Mouse (Mus musculus) limb, embryonic 12.5 days (tissue): ENCODE results near the gene Rhox6. TPM values are rescaled to one million over a fixed set of nuclear protein-coding genes. Genes with fewer than 3 reads are reported as not detected.
"Not testable (repeated sequence)": the region's sequence is repeated elsewhere in the genome, so short reads cannot be mapped to it uniquely, and the experiment has no call there.

ENCODE experiments used
- ATAC-seq: fragments of 200-750 bp; cut with Nextera tagmentation; 2 replicates; pipeline ENCODE4 v1.8.0; 2017; ENCODE audit warnings: low read depth, moderate TSS enrichment; ENCODE audit not compliant: insufficient number of reproducible peaks, insufficient read depth, low FRiP score, low TSS enrichment
- H3K27ac ChIP-seq: fragments of 300-500 bp; sonication (generic); 2 replicates; pipeline ENCODE4 v1.5.1; 2016; ENCODE audit warnings: mild to moderate bottlenecking, moderate library complexity
- H3K27me3 ChIP-seq: fragments of 300-500 bp; sonication (generic); 2 replicates; pipeline ENCODE4 v1.6.1; 2016; ENCODE audit warnings: mild to moderate bottlenecking, moderate library complexity
- H3K36me3 ChIP-seq: fragments of 300-500 bp; sonication (generic); 2 replicates; pipeline ENCODE4 v1.6.1; 2016; ENCODE audit warnings: mild to moderate bottlenecking, moderate library complexity
- H3K4me1 ChIP-seq: fragments of 300-500 bp; sonication (generic); replicated peaks from 2 replicates; pipeline ENCODE4 v1.6.1; 2016
- H3K4me2 ChIP-seq: fragments of 300-500 bp; sonication (generic); 2 replicates; pipeline ENCODE4 v1.6.1; 2016; ENCODE audit warnings: mild to moderate bottlenecking, moderate library complexity
- H3K4me3 ChIP-seq: fragments of 300-500 bp; sonication (generic); replicated peaks from 2 replicates; pipeline ENCODE4 v1.5.1; 2016; ENCODE audit warnings: mild to moderate bottlenecking
- H3K9ac ChIP-seq: fragments of 300-500 bp; sonication (generic); replicated peaks from 2 replicates; pipeline ENCODE4 v1.6.1; 2016; ENCODE audit warnings: mild to moderate bottlenecking, moderate library complexity
- H3K9me3 ChIP-seq: fragments of 300-500 bp; sonication (generic); 2 replicates; pipeline ENCODE4 v1.6.1; 2016; ENCODE audit warnings: mild to moderate bottlenecking, moderate library complexity
- WGBS: fragments of 180-500 bp; shearing (Covaris S2); methylation state at CpG from one replicate; pipeline ENCODE4 v1.1.7; 2016; 5-methylcytosine and 5-hydroxymethylcytosine counted together
- polyA plus RNA-seq: library from polyadenylated mRNA; unstranded; fragments of >200 nt; fragmentation: Nextera tagmentation; extraction: Ambion mirVana; gene quantifications from 2 replicates; pipeline ENCODE4 v1.2.1, GENCODE M21; 2016

The Rhox6 gene
- polyA plus RNA-seq: not detected in 2 replicates

- not testable (repeated sequence) for H3K4me3 ChIP-seq, H3K27me3 ChIP-seq, H3K4me1 ChIP-seq, H3K9ac ChIP-seq, H3K4me2 ChIP-seq, ATAC-seq, H3K36me3 ChIP-seq, H3K27ac ChIP-seq, H3K9me3 ChIP-seq
- 91% methylated on average over 4 of the region's 12 CpGs for WGBS
Measured at GRCm38 (mm10) chrX:37826610-37827009, at the start of gene Rhox6. Gene Rhox6, plus strand, starts transcription at chrX:37826910.

DNA sequence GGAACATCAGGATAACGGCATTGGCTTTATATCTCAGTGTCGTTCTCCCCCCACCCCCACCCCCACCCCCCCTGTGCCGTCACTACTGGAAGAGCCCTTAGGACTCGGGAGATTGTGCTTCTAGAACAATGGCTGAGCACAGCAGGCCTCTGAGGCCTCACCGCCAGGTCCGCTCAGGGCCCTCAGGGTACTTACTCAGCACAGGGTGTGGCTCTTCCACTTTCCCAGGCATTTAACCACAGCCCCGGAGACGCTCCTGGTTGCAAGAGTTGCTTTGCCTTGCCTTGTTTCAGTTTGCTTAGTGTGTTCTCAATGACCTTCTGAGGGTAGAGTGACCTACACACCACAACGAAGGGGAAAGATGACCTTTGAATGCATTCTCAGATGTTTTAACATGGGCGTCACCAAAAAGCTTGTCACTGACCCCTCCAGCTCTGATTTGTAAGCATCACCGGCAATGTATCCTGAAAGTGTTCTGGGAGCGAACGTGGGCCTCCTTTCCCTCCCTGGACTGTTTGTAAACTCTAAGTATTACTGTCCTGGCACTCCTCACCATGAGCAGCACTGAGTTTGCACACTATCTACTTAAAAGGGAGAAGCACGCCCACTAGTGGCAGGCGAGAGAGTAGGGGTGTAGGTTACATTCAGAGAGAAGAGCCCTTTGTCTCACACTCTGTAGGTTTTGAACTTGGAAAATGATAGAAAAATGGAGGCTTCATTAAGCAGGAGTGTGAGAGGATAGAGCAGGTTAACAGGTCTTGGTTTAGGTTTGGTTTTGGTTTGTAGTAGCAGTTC, 19.2 kb upstream of the Rhox6 start:
- Histone ChIP-seq H3K9me3 (no peaks in the 10 kb centered on the region), H3K4me3 (no peak overlapping the region), H3K4me1 (no peaks in the 10 kb centered on the region), H3K4me2 (no peak overlapping the region), H3K27me3 (no peaks in the 10 kb centered on the region), H3K9ac (no peak overlapping the region), H3K36me3 (no peaks in the 10 kb centered on the region), H3K27ac (no peak overlapping the region)
- no peak for ATAC-seq
- WGBS: 89% methylated on average over 15 of the region's 15 CpGs

GRCm38 (mm10) chrX:37809396-37809795, 17.3 kb upstream of the Rhox6 start:
- no peaks in the 10 kb centered on the region for H3K9me3 ChIP-seq
- no peak overlapping the region for H3K27ac ChIP-seq
- no peak for ATAC-seq
- 89% methylated on average over 2 of the region's 2 CpGs for WGBS
- H3K4me1 ChIP-seq: no peaks in the 10 kb centered on the region
- no peaks in the 10 kb centered on the region for H3K27me3 ChIP-seq
- H3K9ac ChIP-seq: no peak overlapping the region
- H3K36me3 ChIP-seq: no peaks in the 10 kb centered on the region
- no peak overlapping the region for H3K4me2 ChIP-seq
- H3K4me3 ChIP-seq: no peak overlapping the region

GRCm38 (mm10) chrX:37811179-37811578, 15.5 kb upstream of the Rhox6 start:
- H3K27ac ChIP-seq: no peak overlapping the region
- 24% methylated on average over 5 of the region's 5 CpGs for WGBS
- no peak overlapping the region for H3K4me3 ChIP-seq
- H3K9ac ChIP-seq: no peak overlapping the region
- no peaks in the 10 kb centered on the region for H3K27me3 ChIP-seq
- ATAC-seq: no peak
- no peaks in the 10 kb centered on the region for H3K9me3 ChIP-seq
- H3K4me1 ChIP-seq: no peaks in the 10 kb centered on the region
- no peak overlapping the region for H3K4me2 ChIP-seq
- H3K36me3 ChIP-seq: no peaks in the 10 kb centered on the region

DNA sequence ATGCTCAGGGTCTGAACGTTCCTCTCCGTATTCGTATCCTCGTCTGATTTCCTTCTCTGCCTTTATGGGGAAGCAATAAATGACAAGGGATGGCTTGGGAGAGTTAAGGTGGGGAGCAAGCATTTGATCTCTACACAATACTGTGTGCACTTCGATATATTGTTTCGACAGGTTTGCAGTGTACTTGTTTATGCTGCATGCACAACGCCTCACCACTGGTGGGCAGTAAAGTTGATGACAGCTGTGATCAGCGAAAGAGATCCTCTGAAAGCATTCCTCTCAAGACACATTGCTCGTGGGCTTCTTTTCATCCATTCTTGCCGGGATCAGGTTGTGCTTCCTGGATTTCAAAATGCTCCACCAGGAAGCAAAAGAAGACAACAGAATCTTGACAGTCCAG, 11.0 kb upstream of the Rhox6 start:
- H3K4me3 ChIP-seq: no peak overlapping the region
- ATAC-seq: no peak
- 76% methylated on average over 10 of the region's 10 CpGs for WGBS

GRCm38 (mm10) chrX:37831386-37831785, 4.7 kb downstream of the Rhox6 start, which contains the start of gene Rhox7a:
Gene Rhox7a, plus strand, starts transcription at chrX:37831686.
- ATAC-seq, H3K4me3 ChIP-seq, H3K9ac ChIP-seq, H3K4me2 ChIP-seq, H3K9me3 ChIP-seq, H3K27ac ChIP-seq, H3K4me1 ChIP-seq, H3K27me3 ChIP-seq, H3K36me3 ChIP-seq: not testable (repeated sequence)
- WGBS: 81% methylated on average over 8 of the region's 8 CpGs

More for the DNA sequence above, 11.0 kb upstream of the Rhox6 start:
- no peak overlapping the region for H3K4me2 ChIP-seq
- no peaks in the 10 kb centered on the region for H3K36me3 ChIP-seq
- H3K4me1 ChIP-seq: no peaks in the 10 kb centered on the region
- no peak overlapping the region for H3K9ac ChIP-seq
- H3K27me3 ChIP-seq: no peaks in the 10 kb centered on the region
- no peak overlapping the region for H3K27ac ChIP-seq
- no peaks in the 10 kb centered on the region for H3K9me3 ChIP-seq

DNA sequence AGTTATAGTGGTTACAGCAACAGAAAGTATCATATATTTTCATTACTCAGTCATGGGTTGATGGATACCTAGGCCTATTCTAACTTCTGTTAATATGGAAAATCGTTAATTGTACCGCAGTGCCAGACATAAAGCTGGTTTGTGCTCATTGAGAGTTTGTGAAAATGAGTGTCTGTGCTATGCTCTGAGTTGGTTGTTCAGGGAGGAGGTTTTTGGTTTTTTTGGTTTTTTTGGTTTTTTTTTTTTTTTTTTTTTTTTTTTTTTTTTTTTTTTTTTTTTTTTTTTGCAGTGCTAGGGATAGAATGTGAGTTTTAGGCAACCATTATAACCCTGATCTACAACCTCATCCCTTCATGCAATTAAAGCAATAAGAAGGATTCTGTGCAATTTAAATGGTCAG, 44.9 kb downstream of the Rhox6 start:
- no peak overlapping the region for H3K4me3 ChIP-seq
- WGBS: 89% methylated on average over 2 of the region's 2 CpGs
- no peak for ATAC-seq

GRCm38 (mm10) chrX:37878844-37879243, 52.1 kb downstream of the Rhox6 start, which contains the start of gene Rhox8:
Gene Rhox8, minus strand, starts transcription at chrX:37878944.
- H3K4me3 ChIP-seq: no peak within 1 kb of the TSS
- 70% methylated on average over 4 of the region's 4 CpGs for WGBS
- no peak for ATAC-seq
- H3K27me3 ChIP-seq: no peaks in the 10 kb centered on the region
- H3K4me1 ChIP-seq: no peaks in the 10 kb centered on the region
- H3K9me3 ChIP-seq: no peaks in the 10 kb centered on the region
- no peaks in the 10 kb centered on the region for H3K36me3 ChIP-seq
- H3K27ac ChIP-seq: no peak within 1 kb of the TSS
- H3K4me2 ChIP-seq: no peak within 1 kb of the TSS
- no peak within 1 kb of the TSS for H3K9ac ChIP-seq

More for the DNA sequence above, 44.9 kb downstream of the Rhox6 start:
- H3K9me3 ChIP-seq: no peaks in the 10 kb centered on the region
- no peak overlapping the region for H3K4me2 ChIP-seq
- no peaks in the 10 kb centered on the region for H3K4me1 ChIP-seq
- no peak overlapping the region for H3K9ac ChIP-seq
- H3K27ac ChIP-seq: no peak overlapping the region
- no peaks in the 10 kb centered on the region for H3K27me3 ChIP-seq
- no peaks in the 10 kb centered on the region for H3K36me3 ChIP-seq

Other genes with a start within 250 kb of the Rhox6 start
- not detected in 2 replicates for gene Rhox3f, start 245.9 kb upstream of the Rhox6 start, polyA plus RNA-seq
- gene Rhox4f, start 219.2 kb upstream of the Rhox6 start, polyA plus RNA-seq: not detected in 2 replicates
- gene Rhox3g, start 198.3 kb upstream of the Rhox6 start, polyA plus RNA-seq: not detected in 2 replicates
- not detected in 2 replicates for gene Rhox2g, start 183.4 kb upstream of the Rhox6 start, polyA plus RNA-seq
- gene Rhox4g, start 175.6 kb upstream of the Rhox6 start, polyA plus RNA-seq: not detected in 2 replicates
- not detected in 2 replicates for gene Rhox3h, start 158.1 kb upstream of the Rhox6 start, polyA plus RNA-seq
- gene Rhox2h, start 153.6 kb upstream of the Rhox6 start, polyA plus RNA-seq: not detected in 2 replicates
- gene Rhox5, start 22.1 kb upstream of the Rhox6 start, polyA plus RNA-seq: 0.58 and 0.90 TPM in 2 replicates
- gene Rhox7a, start 4.8 kb downstream of the Rhox6 start, polyA plus RNA-seq: not detected in 2 replicates
- gene Rhox8, start 52.0 kb downstream of the Rhox6 start, polyA plus RNA-seq: not detected in 2 replicates
- not detected in 2 replicates for gene Rhox7b, start 70.3 kb downstream of the Rhox6 start, polyA plus RNA-seq
- gene Rhox9, start 74.9 kb downstream of the Rhox6 start, polyA plus RNA-seq: not detected in 2 replicates
- not detected in 2 replicates for gene Btg1-ps1, start 191.9 kb downstream of the Rhox6 start, polyA plus RNA-seq
- not detected in 2 replicates for gene Btg1-ps2, start 216.2 kb downstream of the Rhox6 start, polyA plus RNA-seq
- gene Rhox10, start 239.6 kb downstream of the Rhox6 start, polyA plus RNA-seq: not detected in 2 replicates